Mouse (Mus musculus) B cell, adult 2 months (primary cell): ENCODE measurements around the gene Arhgdib.

Experiments used
- DNase-seq, 2 experiments: peaks; one replicate each; pipeline ENCODE4 v3.0.0; 2022

The Arhgdib gene

DNA sequence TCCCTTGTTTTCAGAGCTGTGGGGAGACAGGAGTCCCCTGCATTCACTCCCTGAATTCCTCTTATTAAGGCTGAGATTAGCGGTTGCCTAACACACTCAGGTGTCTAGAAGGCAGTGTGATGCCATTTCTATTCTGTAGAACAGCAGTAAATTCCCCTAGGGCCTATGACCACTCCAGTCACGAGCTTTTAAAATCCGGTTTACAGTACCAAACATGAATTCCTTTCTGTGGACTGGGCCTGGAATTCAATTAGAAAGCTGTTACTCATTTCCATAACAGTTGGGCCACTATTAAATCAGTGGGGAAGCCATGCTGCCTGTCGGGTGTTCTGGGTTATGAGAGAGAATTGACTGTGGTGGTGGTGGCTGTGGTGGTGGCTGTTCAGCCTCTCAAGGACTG lies 6.0 kb upstream of the Arhgdib start:
- no peak for DNase-seq

GRCm38 (mm10) chr6:136946943-136947342 lies 5.2 kb upstream of the Arhgdib start:
- peak; percentile 72 to 76 for DNase-seq

DNA sequence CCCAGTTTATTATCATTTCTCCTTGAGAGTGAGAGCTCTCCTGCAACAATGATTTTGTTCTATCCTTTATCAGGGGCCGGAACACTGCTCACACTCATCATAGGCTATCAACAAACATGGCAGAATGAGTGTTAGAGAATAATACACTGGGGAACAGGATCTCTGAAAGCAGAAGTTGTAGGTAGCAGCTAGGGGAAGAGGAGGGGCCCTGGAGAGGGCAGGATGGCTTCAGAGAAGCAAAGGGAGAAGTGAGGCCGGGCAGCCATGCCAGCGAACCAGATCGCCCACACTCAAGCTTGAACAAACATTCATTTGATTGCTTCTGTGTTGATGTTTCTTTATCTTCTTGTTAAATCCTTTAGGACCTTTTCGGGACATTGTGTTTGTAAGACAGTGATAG lies 4.5 kb upstream of the Arhgdib start:
- DNase-seq = peak; percentile 79 to 82

- no peak for DNase-seq
Observed at GRCm38 (mm10) chr6:136944511-136944910, 2.8 kb upstream of the Arhgdib start.

- DNase-seq = peak; percentile 35 to 36
Observed at GRCm38 (mm10) chr6:136943392-136943791, 1.7 kb upstream of the Arhgdib start.

DNA sequence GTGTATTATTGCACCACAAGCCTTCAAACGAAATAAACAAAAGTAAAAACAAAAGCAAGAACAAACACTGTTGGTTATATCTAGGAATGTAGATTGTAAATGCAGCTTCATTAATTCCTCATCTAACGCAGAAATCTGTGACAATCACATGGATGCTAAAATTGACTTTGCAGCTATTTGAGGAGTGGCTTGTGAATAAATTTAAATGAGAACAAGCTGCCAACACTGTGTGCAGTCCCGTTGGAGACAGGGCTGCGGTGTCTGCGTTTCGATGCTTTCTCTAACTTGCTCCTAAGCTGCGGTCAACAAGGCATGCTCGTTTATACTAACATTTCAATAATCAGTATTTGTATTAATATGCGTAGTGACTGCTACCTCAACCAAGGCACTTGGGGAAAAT lies 581 bp upstream of the Arhgdib start:
- no peak for DNase-seq

- peak; percentile 41 to 50 for DNase-seq
Observed at GRCm38 (mm10) chr6:136940188-136940960, 1.3 kb downstream of the Arhgdib start.

GRCm38 (mm10) chr6:136939326-136940187 lies 2.1 kb downstream of the Arhgdib start:
- DNase-seq = peak in 1 of 2 experiments; percentile 25

GRCm38 (mm10) chr6:136938331-136939126 lies 3.2 kb downstream of the Arhgdib start:
- peak in 1 of 2 experiments; percentile 45 for DNase-seq

DNA sequence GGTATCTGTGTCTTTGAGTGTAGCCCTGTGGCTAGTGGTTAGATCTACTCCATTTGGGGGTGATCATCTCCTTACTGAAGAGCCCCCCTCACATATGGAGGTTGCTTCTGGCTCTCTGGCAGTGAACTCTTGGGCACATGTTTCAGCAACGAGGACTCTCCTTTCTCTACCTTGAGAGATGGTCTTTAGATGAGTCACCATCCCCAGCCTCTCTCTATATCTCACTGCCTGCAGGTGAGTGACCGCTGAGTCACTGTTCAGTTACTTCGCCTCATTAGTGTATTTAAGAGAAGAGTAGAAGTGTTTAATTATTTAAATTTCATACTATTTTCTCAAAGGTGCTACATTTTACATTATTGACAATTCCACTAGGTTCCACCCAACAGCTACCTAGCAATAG lies 4.6 kb downstream of the Arhgdib start:
- DNase-seq = no peak

GRCm38 (mm10) chr6:136936361-136936760 lies 5.3 kb downstream of the Arhgdib start:
- no peak for DNase-seq

DNA sequence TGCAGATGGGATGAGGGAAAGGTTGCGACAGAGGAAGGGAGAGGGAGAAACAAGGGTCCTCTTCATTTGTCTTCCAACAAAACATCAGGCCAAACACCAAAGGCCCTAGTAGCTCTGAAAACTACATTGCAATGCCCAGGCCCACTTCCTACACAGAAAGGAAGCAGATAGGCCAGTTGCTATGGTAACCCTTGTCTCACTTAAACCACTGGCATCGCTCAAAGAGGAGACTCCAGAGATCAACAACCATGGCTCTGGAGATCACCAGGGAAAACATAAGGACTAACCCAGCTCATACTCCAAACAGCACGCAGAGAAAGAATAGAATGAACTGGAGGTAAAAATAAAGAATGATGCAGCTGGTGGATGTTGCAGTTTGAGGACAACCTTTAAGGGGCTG lies 6.5 kb downstream of the Arhgdib start:
- no peak for DNase-seq

- no peak for DNase-seq
Observed at GRCm38 (mm10) chr6:136934068-136934467, 7.6 kb downstream of the Arhgdib start.

- DNase-seq = no peak
Observed at GRCm38 (mm10) chr6:136931246-136931645, 10.5 kb downstream of the Arhgdib start.

GRCm38 (mm10) chr6:136930677-136931076 lies 11.0 kb downstream of the Arhgdib start:
- peak; percentile 78 to 81 for DNase-seq

GRCm38 (mm10) chr6:136927626-136928025 lies 14.1 kb downstream of the Arhgdib start:
- no peak for DNase-seq

GRCm38 (mm10) chr6:136925049-136925448 lies 16.6 kb downstream of the Arhgdib start:
- no peak for DNase-seq

- DNase-seq = no peak
Observed at GRCm38 (mm10) chr6:136923532-136923931, 18.2 kb downstream of the Arhgdib start, which contains the start of gene Pde6h. Gene Pde6h, plus strand, starts transcription at chr6:136923832.

DNA sequence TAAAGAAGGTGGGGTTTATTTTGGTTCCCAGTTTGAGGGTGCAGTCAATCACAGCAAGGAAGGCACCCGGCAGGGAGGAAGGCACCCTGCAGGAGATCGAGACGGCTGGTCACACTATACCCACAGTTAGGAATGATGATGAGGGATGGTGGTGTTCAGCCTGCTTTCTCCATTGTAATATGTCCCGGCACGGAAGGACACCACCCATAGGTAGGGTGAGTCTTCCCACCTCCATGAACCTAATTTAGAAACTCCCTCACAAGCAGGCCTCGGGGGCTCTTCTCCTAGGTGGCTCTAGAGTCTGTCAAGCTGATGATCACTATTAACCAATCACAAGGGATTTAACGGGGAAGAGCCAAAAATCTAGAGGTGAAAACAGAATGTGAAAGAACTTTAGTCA lies 18.8 kb downstream of the Arhgdib start:
- no peak for DNase-seq

DNA sequence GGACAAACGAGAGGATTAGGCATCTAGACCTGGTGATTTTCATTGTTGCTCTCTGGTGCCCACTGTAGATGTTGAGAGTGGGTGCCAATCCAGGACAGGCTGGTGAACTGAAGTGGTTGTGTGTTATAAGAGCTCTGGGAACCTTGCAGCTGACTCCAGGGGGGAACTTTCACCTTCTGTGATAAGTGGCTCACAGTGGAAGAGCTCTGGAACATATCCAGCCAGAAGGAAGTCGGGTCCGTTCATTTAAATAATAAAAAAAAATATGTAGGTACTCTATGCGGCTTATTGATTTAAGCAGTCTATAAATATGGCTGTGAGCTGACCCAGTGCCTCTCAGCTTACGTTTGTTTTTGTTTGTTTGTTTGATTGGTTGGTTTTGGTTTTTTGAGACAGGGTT lies 19.6 kb downstream of the Arhgdib start, which contains the start of gene Erp27:
Erp27 (minus strand) TSS at position 101 of the 400 bp plus-strand sequence.
- DNase-seq = no peak

- no peak for DNase-seq
Observed at GRCm38 (mm10) chr6:136921601-136922000, 20.1 kb downstream of the Arhgdib start.

DNA sequence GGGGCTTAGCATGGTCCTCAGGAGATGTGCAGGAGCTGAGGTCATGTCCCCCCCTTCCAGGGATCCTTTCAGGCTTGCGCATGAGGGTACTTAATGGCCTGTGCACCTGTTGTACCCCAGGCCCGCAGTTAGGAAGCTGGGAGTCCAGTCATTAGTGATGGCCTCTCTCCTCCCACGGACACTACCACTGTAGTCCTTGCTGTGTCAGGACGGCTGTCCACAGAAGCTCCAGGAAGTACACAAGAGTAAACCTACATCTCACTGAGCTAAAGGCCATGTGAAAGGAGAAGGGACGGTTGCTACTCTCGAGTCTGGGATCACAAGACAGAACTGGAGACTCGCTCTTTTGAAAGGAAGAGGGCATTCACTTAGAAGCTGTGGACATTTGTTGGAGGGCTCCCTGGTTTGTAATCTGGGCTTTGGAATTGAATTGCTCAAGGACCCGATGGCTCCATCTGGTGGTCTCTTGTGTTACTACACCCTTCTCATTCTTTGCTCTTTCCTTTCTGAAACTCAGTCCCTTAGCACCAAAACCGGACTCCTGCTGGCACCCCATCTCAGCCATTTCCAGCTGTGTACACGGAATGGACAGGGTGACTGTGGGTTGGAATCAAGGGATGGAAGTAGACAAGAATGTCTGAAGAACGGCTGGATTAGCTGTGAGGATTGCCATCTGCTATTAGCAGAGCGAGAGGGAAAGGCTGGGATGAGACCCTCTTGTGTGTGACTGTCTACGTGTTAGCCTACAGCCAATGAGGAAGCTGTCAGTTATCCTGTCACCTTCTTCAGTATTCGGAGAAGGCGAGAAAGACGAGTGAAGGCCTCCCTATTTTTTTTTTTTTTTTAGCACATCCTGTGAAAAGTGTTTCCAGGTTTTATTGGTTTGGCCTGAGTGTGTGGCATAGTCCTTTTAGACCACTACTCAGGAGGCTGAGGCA lies 21.1 kb downstream of the Arhgdib start:
- DNase-seq = peak; percentile 80 to 83
